Mouse (Mus musculus): ENCODE measurements around the gene Npb. TPM values are rescaled to one million over a fixed set of nuclear protein-coding genes. Genes with fewer than 3 reads are reported as not detected.

Npb gene
- polyA plus RNA-seq, 1 experiment from 2014 or later = 0.79 TPM

- ATAC-seq (ENCODE audit: low FRiP score) = no peak
- Histone ChIP-seq H3K27me3 (peaks cover 21% of the 10 kb centered on the region; the same call in 1 of the 2 replicates), H3K36me3 (no peaks in the 10 kb centered on the region), H3K9me3 (no peaks in the 10 kb centered on the region), H3K9ac (peak overlapping the region; percentile 65), H3K4me2 (peak overlapping the region; percentile 49; the same call in 1 of the 2 replicates), H3K4me1 (replicated peaks) (peaks cover 22% of the 10 kb centered on the region), H3K27ac (no peak overlapping the region), H3K4me3 (no peak overlapping the region)
- 80% methylated on average over 35 of the region's 35 CpGs for WGBS
Measured at GRCm38 (mm10) chr11:120647047-120647830, 39.0 kb downstream of the Npb start.

- H3K4me1 ChIP-seq (replicated peaks) = peaks cover 14% of the 10 kb centered on the region
- no peaks in the 10 kb centered on the region for H3K9me3 ChIP-seq
- H3K9ac ChIP-seq = peak within 1 kb of the TSS; percentile 65
- WGBS = 5% methylated on average over 13 of the region's 13 CpGs
- no peak within 1 kb of the TSS for H3K27ac ChIP-seq
- H3K4me2 ChIP-seq = peak within 1 kb of the TSS; percentile 49
- H3K36me3 ChIP-seq = no peaks in the 10 kb centered on the region
- no peak for ATAC-seq (ENCODE audit: low FRiP score)
- peaks cover 19% of the 10 kb centered on the region; the same call in 1 of the 2 replicates for H3K27me3 ChIP-seq
- peak within 1 kb of the TSS; percentile 21 for H3K4me3 ChIP-seq
Measured at GRCm38 (mm10) chr11:120648001-120648476, 39.8 kb downstream of the Npb start, which contains the start of gene Myadml2. Myadml2 (minus strand) TSS chr11:120648158.

GRCm38 (mm10) chr11:120651872-120652271 lies 43.6 kb downstream of the Npb start:
- Histone ChIP-seq H3K9me3 (no peaks in the 10 kb centered on the region), H3K27ac (no peak overlapping the region), H3K4me1 (replicated peaks) (peaks cover 8% of the 10 kb centered on the region), H3K27me3 (peaks cover 40% of the 10 kb centered on the region), H3K9ac (no peak overlapping the region), H3K4me2 (no peak overlapping the region), H3K36me3 (no peaks in the 10 kb centered on the region), H3K4me3 (no peak overlapping the region)
- 73% methylated on average over 3 of the region's 3 CpGs for WGBS
- ATAC-seq (ENCODE audit: low FRiP score) = no peak

GRCm38 (mm10) chr11:120654741-120655140 lies 46.5 kb downstream of the Npb start:
- Histone ChIP-seq H3K4me3 (no peak overlapping the region), H3K9me3 (no peaks in the 10 kb centered on the region), H3K36me3 (no peaks in the 10 kb centered on the region), H3K27me3 (peaks cover 61% of the 10 kb centered on the region), H3K4me1 (replicated peaks) (peaks cover 5% of the 10 kb centered on the region), H3K9ac (no peak overlapping the region), H3K4me2 (no peak overlapping the region), H3K27ac (no peak overlapping the region)
- ATAC-seq (ENCODE audit: low FRiP score) = no peak
- WGBS = 88% methylated on average over 3 of the region's 3 CpGs

GRCm38 (mm10) chr11:120657301-120657700 lies 49.0 kb downstream of the Npb start:
- no peaks in the 10 kb centered on the region for H3K36me3 ChIP-seq
- 84% methylated on average over 4 of the region's 4 CpGs for WGBS
- no peak overlapping the region for H3K9ac ChIP-seq
- H3K27ac ChIP-seq = no peak overlapping the region
- peaks cover 79% of the 10 kb centered on the region for H3K27me3 ChIP-seq
- peaks cover 21% of the 10 kb centered on the region for H3K4me1 ChIP-seq (replicated peaks)
- H3K4me3 ChIP-seq = no peak overlapping the region
- H3K9me3 ChIP-seq = no peaks in the 10 kb centered on the region
- no peak overlapping the region for H3K4me2 ChIP-seq
- ATAC-seq (ENCODE audit: low FRiP score) = no peak

Small RNA genes lying within 50 kb of the gene (microRNA-seq; reads per million reads assigned to microRNA genes)
- gene Mir6936 = 0.70 reads per million

Other genes starting within 250 kb of the Npb start
- 1.6 and 2.6 TPM in 2 replicates for gene Fscn2, start 246.9 kb upstream of the Npb start, polyA plus RNA-seq (2015; fragmentation: Nextera tagmentation; extraction: Ambion mirVana)
- gene Faap100, start 229.7 kb upstream of the Npb start, polyA plus RNA-seq (2015; fragmentation: Nextera tagmentation; extraction: Ambion mirVana) = 74.6 and 82.4 TPM in 2 replicates
- 32.5 and 33.8 TPM in 2 replicates for gene Nploc4, start 170.8 kb upstream of the Npb start, polyA plus RNA-seq (2015; fragmentation: Nextera tagmentation; extraction: Ambion mirVana)
- not detected in 2 replicates for gene Tspan10, start 165.8 kb upstream of the Npb start, polyA plus RNA-seq (2015; fragmentation: Nextera tagmentation; extraction: Ambion mirVana)
- 0.36 and 0.44 TPM in 2 replicates for gene Pde6g, start 155.0 kb upstream of the Npb start, polyA plus RNA-seq (2015; fragmentation: Nextera tagmentation; extraction: Ambion mirVana)
- gene Oxld1, start 150.4 kb upstream of the Npb start, polyA plus RNA-seq (2015; fragmentation: Nextera tagmentation; extraction: Ambion mirVana) = 10.5 and 10.6 TPM in 2 replicates
- gene Ccdc137, start 150.4 kb upstream of the Npb start, polyA plus RNA-seq (2015; fragmentation: Nextera tagmentation; extraction: Ambion mirVana) = 26.3 and 27.3 TPM in 2 replicates
- gene Arl16, start 140.9 kb upstream of the Npb start, polyA plus RNA-seq (2015; fragmentation: Nextera tagmentation; extraction: Ambion mirVana) = 58.9 and 63.2 TPM in 2 replicates
- 108 TPM in 2 replicates for gene Mrpl12, start 123.9 kb upstream of the Npb start, polyA plus RNA-seq (2015; fragmentation: Nextera tagmentation; extraction: Ambion mirVana)
- 32.0 and 32.8 TPM in 2 replicates for gene Slc25a10, start 116.6 kb upstream of the Npb start, polyA plus RNA-seq (2015; fragmentation: Nextera tagmentation; extraction: Ambion mirVana)
- gene Gcgr, start 77.8 kb upstream of the Npb start, polyA plus RNA-seq (2015; fragmentation: Nextera tagmentation; extraction: Ambion mirVana) = 0.19 and 0.30 TPM in 2 replicates
- gene Mcrip1, start 58.8 kb upstream of the Npb start, polyA plus RNA-seq (2015; fragmentation: Nextera tagmentation; extraction: Ambion mirVana) = 234 and 241 TPM in 2 replicates
- not detected in 2 replicates for gene Ppp1r27, start 57.3 kb upstream of the Npb start, polyA plus RNA-seq (2015; fragmentation: Nextera tagmentation; extraction: Ambion mirVana)
- gene P4hb, start 35.2 kb upstream of the Npb start, polyA plus RNA-seq (2015; fragmentation: Nextera tagmentation; extraction: Ambion mirVana) = 289 and 294 TPM in 2 replicates
- gene Arhgdia, start 26.9 kb upstream of the Npb start, polyA plus RNA-seq (2015; fragmentation: Nextera tagmentation; extraction: Ambion mirVana) = 471 and 481 TPM in 2 replicates
- gene Alyref, start 10.1 kb upstream of the Npb start, polyA plus RNA-seq (2015; fragmentation: Nextera tagmentation; extraction: Ambion mirVana) = 267 and 290 TPM in 2 replicates
- gene Anapc11, start 10.1 kb upstream of the Npb start, polyA plus RNA-seq (2015; fragmentation: Nextera tagmentation; extraction: Ambion mirVana) = 179 and 192 TPM in 2 replicates
- 169 and 174 TPM in 2 replicates for gene Pcyt2, start 9.5 kb downstream of the Npb start, polyA plus RNA-seq (2015; fragmentation: Nextera tagmentation; extraction: Ambion mirVana)
- gene Sirt7, start 16.8 kb downstream of the Npb start, polyA plus RNA-seq (2015; fragmentation: Nextera tagmentation; extraction: Ambion mirVana) = 50.4 and 50.6 TPM in 2 replicates
- gene Mafg, start 25.1 kb downstream of the Npb start, polyA plus RNA-seq (2015; fragmentation: Nextera tagmentation; extraction: Ambion mirVana) = 27.5 and 30.8 TPM in 2 replicates
- 22.9 and 23.3 TPM in 2 replicates for gene Pycr1, start 35.3 kb downstream of the Npb start, polyA plus RNA-seq (2015; fragmentation: Nextera tagmentation; extraction: Ambion mirVana)
- 0.36 and 0.77 TPM in 2 replicates for gene Myadml2, start 39.7 kb downstream of the Npb start, polyA plus RNA-seq (2015; fragmentation: Nextera tagmentation; extraction: Ambion mirVana)
- gene Notum, start 52.7 kb downstream of the Npb start, polyA plus RNA-seq (2015; fragmentation: Nextera tagmentation; extraction: Ambion mirVana) = 0.91 and 0.98 TPM in 2 replicates
- gene Aspscr1, start 64.5 kb downstream of the Npb start, polyA plus RNA-seq (2015; fragmentation: Nextera tagmentation; extraction: Ambion mirVana) = 152 and 161 TPM in 2 replicates
- 103 and 113 TPM in 2 replicates for gene Cenpx, start 105.3 kb downstream of the Npb start, polyA plus RNA-seq (2015; fragmentation: Nextera tagmentation; extraction: Ambion mirVana)
- gene Lrrc45, start 105.4 kb downstream of the Npb start, polyA plus RNA-seq (2015; fragmentation: Nextera tagmentation; extraction: Ambion mirVana) = 67.9 and 73.1 TPM in 2 replicates
- gene Rac3, start 113.0 kb downstream of the Npb start, polyA plus RNA-seq (2015; fragmentation: Nextera tagmentation; extraction: Ambion mirVana) = 272 and 278 TPM in 2 replicates
- gene Dcxr, start 118.8 kb downstream of the Npb start, polyA plus RNA-seq (2015; fragmentation: Nextera tagmentation; extraction: Ambion mirVana) = 9.7 and 12.1 TPM in 2 replicates
- gene Cbr2, start 123.6 kb downstream of the Npb start, polyA plus RNA-seq (2015; fragmentation: Nextera tagmentation; extraction: Ambion mirVana) = 0.49 TPM in 1 of 2 replicates, not detected in the other
- 0.94 and 2.1 TPM in 2 replicates for gene Hmga1b, start 154.3 kb downstream of the Npb start, polyA plus RNA-seq (2015; fragmentation: Nextera tagmentation; extraction: Ambion mirVana)
- 98.0 and 98.5 TPM in 2 replicates for gene Rfng, start 175.7 kb downstream of the Npb start, polyA plus RNA-seq (2015; fragmentation: Nextera tagmentation; extraction: Ambion mirVana)
- 265 and 274 TPM in 2 replicates for gene Gps1, start 175.8 kb downstream of the Npb start, polyA plus RNA-seq (2015; fragmentation: Nextera tagmentation; extraction: Ambion mirVana)
- gene Dus1l, start 187.9 kb downstream of the Npb start, polyA plus RNA-seq (2015; fragmentation: Nextera tagmentation; extraction: Ambion mirVana) = 45.6 and 48.6 TPM in 2 replicates
- gene Fasn, start 216.1 kb downstream of the Npb start, polyA plus RNA-seq (2015; fragmentation: Nextera tagmentation; extraction: Ambion mirVana) = 67.9 and 69.7 TPM in 2 replicates

Measured in hindbrain, embryonic 13.5 days (tissue).